Mouse (Mus musculus) erythroblast, embryonic 14.5 days (primary cell): Measurements from ENCODE around the gene Prph2.

ENCODE experiments used
- GATA1 ChIP-seq: IDR thresholded peaks from 2 replicates; pipeline ENCODE4 v1.6.1; 2012; ENCODE audit warnings: low read length, inconsistent platforms, mixed read lengths
- TAL1 ChIP-seq: IDR thresholded peaks from 3 replicates; pipeline ENCODE4 v1.6.1; 2012; ENCODE audit warnings: low read length, inconsistent platforms, mixed read lengths

- TF ChIP-seq TAL1 (no peak), GATA1 (no peak)
Measured at GRCm38 (mm10) chr17:46874133-46874532, 36.1 kb upstream of the Prph2 start.
